Mouse (Mus musculus) bone marrow macrophage, adult 2 months (primary cell): ENCODE data around the gene Zcchc9.

ENCODE experiments used
- CTCF ChIP-seq: IDR thresholded peaks from 2 replicates; pipeline ENCODE4 v1.5.1; 2012; ENCODE audit warnings: low read depth, mild to moderate bottlenecking, low read length, moderate library complexity
- POLR2A ChIP-seq: IDR thresholded peaks from 2 replicates; pipeline ENCODE4 v1.6.1; 2012; ENCODE audit warnings: mild to moderate bottlenecking, low read depth, low read length, borderline replicate concordance

- no peak for TF ChIP-seq POLR2A
- no peak for TF ChIP-seq CTCF
These were observed 47.7 kb downstream of the Zcchc9 start for GRCm38 (mm10) chr13:91759791-91760190.
